Mouse (Mus musculus) naive thymus-derived CD4-positive, alpha-beta T cell, adult 2 months (primary cell): ENCODE measurements around the gene Txk.
A peak's percentile ranks its signal among the peaks of the same experiment; 100 is the strongest.

Experiments used
- DNase-seq: peaks from one replicate; pipeline ENCODE4 v3.0.0-alpha.2; 2011; ENCODE audit warnings: low read depth

Txk gene

DNA sequence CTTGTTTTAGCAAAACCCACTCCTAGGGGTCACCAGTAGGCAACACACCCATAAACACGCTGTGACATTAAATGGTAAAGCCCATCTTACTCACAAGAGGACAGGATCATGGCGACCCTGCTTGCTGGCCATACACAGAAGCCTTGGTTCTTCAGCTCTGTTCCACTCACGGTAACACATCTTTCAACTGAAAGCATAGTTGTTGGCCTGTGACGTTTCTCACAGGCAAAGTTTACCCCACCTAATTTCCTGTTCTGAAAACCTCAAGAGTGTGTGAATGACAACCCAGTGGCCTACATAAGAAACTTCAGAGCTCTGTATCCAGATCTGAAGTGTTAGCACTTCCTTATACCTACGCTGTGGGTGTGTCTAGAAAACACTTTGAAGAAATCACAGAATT lies at the start of gene Txk:
Gene Txk, minus strand, starts transcription at position 193 of the 400 bp plus-strand sequence.
- peak; percentile 93 for DNase-seq

GRCm38 (mm10) chr5:72798563-72798962 lies 46.0 kb upstream of the Txk start:
- DNase-seq: no peak

- peak; percentile 28 for DNase-seq
Measured at GRCm38 (mm10) chr5:72796186-72796613, 43.6 kb upstream of the Txk start.

- no peak for DNase-seq
Measured at GRCm38 (mm10) chr5:72793309-72793850, 40.8 kb upstream of the Txk start.

DNA sequence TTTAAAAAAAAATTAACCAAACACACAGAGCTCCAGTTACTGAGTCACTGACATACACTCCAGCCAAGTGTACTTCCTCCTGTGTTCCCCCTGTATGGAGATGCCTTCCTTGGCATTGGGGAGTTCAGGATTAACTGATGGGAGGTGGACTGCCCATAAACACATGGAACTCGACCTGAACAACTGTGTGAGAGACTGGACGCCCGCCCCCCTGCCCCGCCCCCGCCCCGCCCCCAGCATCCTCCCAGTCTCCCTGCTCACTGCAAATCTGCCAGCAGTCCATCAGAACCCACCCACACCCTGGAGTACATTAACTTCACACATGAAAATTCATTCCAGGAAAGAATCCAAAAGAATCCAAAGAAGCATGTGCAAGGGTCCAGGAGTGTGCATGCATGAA lies 39.2 kb upstream of the Txk start:
- DNase-seq: no peak

GRCm38 (mm10) chr5:72791386-72791785 lies 38.8 kb upstream of the Txk start:
- no peak for DNase-seq

DNA sequence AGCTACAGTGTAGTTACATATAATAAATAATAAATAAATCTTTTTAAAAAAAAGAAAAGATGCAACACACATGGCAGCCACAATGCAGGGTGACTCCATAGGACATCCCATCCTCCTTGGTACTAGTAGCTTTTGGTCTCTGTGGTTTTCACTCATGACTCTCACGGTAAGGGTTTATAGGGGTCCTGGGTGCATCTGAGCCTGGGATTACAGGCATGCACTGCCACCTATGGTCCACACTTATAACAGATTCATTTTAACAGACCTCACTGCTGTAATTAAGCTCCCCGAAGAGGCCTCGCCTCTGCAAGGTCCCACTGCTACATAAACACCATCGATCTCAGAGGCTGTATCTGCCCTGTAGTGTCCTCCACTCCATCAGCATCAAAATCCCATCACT lies 32.9 kb upstream of the Txk start:
- DNase-seq: no peak

DNA sequence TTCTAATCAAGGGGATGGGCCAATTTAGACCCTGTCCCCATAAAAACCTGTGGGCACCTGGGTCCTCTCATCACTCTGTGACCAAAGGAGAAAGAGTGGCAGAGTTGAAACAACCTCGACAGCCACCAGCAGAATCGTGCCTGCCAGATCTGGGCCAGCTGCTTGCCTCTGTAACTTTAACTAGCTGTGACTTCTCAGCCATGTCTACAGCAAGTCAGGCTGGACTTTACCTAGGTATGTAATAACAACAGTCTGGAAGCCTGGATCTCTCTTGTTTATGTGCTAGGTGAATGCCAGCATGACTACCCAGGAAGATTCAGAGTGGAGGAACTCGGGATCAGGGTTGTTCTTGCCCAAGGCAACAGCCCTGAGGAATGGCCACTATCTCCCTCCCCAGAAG lies 32.1 kb upstream of the Txk start:
- no peak for DNase-seq

DNA sequence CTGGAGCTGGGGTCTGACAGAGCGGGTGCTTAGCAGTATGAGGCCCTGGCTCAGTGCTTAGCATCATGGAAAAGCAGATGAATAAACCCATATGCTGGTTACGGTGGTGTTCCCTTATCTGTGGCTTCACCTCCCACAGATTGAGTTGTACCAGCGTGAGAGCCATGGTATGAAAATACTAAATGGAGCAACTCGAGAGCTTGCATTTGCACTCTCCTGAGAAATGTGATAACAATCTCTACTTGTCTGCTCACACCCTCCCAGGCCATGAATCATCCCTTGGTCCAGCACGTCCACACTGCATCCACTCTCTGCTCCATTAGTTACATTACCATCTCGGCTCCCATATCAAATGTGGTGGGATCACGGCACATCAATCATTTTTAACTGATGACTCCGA lies 31.4 kb upstream of the Txk start:
- DNase-seq: no peak

DNA sequence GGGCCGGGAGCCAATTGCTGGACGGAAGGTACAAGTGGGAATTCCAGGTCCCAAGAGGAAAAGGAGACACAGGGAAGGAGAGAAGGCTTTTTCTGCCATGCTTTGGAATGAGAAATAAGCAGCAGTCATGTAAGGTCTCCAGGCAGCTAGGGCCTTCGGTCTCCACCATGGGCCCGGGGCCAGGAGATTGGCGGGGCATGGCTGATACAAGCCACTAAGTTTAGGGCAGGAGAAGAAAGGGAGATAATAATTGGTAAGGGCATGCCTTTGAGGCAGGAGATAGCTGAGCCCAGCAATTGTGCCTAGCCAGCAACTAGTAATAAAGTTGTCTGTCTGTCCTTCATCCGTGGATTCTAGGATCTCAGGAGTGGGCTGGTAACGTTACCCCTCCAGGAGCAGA lies 30.5 kb upstream of the Txk start:
- no peak for DNase-seq

DNA sequence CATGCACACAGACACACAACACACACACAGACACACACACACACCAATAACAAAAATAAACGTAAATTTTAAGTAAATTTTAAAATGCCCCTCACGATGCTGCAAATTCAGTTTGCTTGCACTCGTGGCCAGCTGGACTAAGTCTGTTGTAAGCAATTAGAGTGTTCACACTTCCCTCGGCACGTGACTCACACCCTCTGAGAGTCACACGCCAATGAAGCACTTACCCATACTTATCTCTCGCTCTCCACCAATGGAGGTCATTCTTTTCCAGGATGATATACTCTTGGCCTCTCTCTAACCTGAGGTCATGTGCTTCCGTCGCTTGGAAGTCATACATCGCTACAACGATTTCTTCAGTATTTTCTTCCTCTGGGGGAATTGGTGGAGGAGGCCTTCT lies 29.2 kb upstream of the Txk start:
- DNase-seq: no peak

- no peak for DNase-seq
Measured at GRCm38 (mm10) chr5:72776595-72776994, 24.0 kb upstream of the Txk start.

DNA sequence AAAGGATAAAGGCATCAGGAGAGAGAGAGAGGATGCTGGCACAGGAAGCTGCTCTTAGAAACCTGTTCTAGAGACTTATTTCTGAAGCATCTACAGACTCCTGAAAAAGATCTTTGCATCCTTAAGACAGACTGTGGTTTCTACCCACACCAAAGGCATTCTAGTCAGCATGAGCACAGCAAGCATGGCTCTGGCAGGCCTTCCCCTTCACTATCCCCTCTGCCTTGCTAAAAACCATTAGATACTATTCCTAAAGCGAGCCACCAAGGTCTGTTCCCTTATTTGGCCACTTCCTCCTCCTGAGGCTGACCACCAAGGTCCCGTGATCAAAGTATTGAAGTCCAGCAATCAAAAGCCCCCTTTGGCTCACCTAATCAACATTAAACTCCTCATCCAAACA lies 23.6 kb upstream of the Txk start:
- DNase-seq: no peak

DNA sequence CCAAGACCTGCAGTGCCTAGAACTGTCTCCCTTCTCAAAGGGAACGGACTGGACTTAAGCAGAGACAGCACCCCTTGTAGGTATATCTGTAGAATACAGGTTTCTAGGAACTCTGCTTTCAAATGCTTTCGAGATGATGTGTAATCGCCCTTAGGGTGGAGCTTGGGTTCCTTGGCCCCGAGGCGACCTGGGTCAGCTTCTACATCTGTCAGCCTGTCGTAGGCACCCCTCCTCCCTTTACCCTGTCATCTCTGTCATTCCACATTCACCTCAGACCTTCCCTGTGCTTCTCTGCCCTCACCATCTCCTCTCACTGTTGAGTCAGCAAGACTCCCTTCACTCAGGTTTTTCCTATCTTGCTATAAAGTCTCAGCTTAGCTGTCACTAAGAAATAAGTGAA lies 17.3 kb upstream of the Txk start:
- no peak for DNase-seq

DNA sequence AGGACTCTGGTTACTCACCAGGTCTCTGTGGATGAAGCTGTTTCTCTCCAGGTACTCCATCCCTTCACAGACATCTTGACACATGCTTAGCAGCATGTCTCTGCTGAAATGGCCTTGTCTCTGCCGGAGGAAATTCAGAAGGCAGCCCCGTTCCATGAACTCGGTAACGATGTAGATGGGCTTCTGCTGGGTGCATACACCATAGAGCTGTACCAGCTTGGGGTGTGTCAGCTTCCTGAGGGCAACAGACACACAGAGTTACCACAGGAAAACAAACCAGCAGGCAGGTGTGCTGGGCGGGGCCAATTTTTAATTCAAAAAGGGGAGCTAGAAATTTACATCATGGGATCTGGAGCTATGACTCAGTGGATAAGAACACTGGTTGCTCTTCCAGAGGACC lies 11.0 kb upstream of the Txk start:
- DNase-seq: peak; percentile 56

DNA sequence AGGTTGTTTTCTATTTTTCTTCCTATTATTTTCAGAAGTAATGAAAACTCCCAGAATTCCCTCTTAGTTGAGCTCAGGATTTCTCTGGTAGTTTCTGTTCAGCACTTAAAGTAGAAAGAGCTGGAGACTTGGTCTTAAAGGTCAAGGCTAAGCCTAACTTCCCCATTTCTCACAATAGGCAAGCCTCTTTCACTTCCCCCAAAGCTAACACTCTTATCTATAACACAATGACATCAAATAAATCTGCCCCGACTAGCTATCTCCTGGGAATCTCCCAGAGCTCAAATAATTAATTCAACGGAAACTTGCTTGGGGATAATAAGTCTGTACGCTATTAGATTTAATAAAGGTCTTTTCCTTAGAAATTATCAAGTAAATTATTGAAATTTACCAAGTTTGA lies 10.4 kb upstream of the Txk start:
- no peak for DNase-seq

GRCm38 (mm10) chr5:72761758-72762157 lies 9.2 kb upstream of the Txk start:
- DNase-seq: no peak

DNA sequence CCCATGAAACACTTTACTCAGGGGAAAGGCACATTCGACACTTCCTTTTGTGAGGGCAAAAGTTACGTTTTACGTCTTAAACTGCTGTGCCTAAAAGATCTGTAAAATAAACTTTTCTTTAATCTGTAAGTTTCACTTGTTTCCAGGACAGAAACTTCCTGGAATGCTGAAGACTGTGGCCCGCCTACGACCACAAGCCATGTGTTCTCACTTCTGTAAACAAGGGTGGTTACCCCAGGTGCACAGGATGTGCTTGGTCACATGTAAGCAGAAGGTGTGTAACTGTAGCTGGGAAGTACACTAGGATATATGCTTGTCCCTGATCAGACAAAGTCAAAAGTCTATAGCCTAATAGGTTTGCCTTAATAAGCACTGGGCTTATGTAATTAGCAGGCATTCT lies 8.7 kb upstream of the Txk start:
- DNase-seq: peak; percentile 73

GRCm38 (mm10) chr5:72758925-72759924 lies 6.6 kb upstream of the Txk start:
- DNase-seq: peak; percentile 78

DNA sequence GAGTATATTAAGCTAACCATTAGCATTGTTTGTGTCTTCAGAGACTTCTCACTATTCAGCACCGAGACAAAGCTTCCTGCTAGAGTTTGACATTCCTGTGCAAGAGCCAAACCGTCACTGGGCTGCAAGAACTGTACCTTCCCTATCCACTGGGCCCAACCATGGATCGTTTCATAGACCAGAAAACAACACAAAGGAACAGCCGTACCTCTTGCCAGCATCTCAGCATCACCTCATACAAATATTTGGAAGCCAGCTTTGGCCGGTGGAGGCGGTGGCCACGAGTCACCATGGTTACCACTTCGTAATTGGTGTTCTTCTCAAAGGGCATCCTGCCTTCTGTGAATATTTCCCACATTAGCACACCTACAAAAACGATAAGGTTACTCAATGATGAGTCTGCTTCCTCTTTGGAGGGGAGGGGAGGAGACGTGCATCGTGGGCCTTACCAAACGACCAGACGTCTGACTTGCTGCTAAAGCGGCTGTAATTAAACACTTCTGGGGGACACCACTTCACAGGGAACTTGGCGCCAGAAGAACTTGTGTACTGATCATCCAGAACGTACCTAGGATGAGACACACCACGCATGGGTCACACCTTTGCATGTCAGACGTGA lies 4.7 kb upstream of the Txk start:
- peak; percentile 54 for DNase-seq

GRCm38 (mm10) chr5:72755941-72756340 lies 3.4 kb upstream of the Txk start:
- no peak for DNase-seq

- DNase-seq: no peak
Measured at GRCm38 (mm10) chr5:72755035-72755434, 2.5 kb upstream of the Txk start.
